Mouse (Mus musculus) left cerebral cortex, adult 9 months (tissue): Measurements from ENCODE around the gene Magi3.

Experiments
- DNase-seq, 2 experiments: peaks; one replicate each; pipeline ENCODE4 v3.0.0; 2022; ENCODE audit warnings: low spot score in 2 of 2

Gene Magi3

DNA sequence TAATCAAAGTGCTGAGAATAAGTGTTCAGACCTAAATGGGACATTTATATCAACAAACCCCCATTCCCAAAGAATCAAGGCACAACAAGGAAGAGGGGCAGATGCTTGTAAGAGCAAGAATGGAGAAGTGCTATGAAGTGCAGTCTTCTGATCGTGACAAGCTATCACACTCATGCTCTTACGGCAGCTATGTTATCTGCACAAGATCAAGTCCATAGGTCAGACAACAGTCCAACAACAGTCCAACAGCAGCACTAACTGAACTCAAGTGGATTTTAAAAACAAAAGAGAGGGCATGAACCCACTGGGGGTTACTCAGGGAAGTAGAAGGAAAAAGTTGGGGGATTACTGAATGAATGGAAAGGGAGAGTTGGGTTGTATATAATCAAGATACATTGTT, 30.4 kb downstream of the Magi3 start:
- no peak for DNase-seq

DNA sequence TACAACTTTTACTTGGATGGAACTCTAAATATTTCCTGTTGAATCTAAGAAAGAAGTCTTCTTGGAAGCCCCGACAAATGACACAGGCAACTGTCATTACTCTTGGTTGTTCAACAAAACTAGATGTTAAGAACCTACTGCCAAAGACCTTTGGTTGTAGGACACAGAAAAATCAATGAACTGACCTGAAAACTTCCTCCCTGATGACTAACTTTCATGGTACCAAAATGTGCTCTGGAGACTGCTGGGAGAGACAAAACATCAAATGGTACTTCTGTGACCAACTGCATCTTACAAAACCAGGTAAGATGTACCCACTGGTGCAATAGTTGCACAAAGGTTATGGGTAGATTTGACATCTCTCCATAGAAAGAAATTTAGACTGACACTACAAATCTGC, 30.9 kb downstream of the Magi3 start:
- no peak for DNase-seq

DNA sequence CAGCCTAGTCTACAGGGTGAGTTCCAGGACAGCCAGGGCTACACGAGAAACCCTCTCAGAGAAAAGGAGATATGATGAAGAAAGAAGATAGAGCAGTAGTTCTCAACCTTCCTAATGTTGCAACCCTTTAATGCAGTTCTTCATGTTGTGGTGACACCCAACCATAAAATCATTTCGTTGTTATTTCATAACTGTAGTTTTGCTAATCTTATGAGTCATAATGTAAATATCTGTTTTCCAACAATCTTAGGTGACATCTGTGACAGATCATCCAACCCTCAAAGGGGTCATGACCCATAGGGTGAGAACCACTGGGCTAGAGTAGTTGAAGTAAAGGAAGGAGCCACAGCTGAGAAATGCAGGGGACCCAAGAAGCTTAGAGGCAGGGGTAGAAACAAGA, 35.9 kb downstream of the Magi3 start:
- DNase-seq, result no peak

DNA sequence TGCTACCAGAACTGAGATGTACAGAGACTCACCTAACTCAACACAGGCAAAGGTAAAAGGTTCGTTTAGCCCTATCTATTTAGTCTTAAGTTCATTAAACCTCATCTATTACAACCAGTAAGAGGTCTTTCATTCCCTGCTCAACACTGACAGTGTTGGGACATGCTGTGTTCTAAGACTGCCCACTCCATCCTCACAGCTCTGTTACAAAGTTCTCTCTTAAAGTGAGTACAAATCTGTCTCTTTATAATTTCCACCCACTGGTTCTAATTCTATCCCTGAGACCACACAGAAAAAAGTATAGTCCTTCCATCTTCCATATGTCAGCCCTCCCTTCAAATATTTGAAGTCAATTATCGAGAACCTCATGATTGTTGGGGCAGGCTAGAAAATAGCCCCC, 36.5 kb downstream of the Magi3 start:
- DNase-seq, result no peak

DNA sequence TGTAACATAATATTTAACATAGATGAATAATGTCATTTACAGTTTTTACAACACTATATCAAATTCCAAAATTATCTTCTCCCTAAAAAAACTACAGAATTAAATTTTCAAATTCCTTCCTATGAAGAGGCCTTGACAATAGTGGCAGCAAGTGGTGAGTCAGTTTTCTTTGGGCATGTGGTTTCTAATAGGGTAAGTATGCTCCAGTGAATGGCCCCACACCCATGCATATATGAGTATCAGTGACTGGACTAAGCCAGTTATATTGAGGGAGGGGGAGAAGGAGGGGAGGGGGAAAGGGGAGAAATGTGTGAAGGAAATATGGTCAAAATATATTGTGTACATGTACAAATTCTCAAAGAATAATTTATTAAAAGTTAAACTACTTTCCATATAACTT, 37.5 kb downstream of the Magi3 start:
- no peak for DNase-seq

DNA sequence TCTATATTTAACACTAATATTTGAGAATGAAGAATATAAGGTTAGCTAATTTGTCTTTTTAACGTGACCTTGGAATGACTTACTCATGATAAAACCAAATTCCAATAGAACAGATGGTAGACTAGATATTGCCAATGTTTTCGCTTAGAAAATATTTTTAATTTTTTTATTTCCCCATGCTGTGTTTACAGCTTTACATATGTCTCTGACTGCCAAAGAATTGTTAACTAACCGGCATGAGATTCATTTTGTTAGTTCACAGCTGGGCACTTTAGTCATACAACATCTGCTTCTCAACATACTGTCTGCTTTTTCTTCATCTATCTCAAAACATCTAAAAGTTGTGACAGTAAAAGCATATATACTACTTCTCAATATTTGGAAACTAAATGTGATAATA, 58.8 kb downstream of the Magi3 start:
- DNase-seq, result no peak

DNA sequence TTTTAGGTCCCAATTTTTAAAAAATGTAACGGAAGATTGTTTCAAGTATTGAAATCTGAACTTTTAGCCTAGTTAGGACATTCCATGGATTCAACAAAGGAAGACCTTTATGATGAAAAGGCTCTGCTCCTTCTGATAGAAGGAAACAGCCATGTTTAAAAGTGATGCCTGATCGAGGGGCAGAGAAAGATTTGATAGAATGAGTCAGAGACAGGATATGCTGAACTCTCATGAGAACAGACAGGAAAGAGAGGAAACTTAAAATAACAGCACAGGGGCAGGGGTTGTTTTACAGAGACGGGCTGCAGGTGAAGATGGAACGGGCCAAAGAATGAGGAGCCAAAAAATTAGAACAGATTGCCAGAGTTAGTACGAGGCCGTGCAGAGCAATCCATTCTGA, 59.6 kb downstream of the Magi3 start:
- no peak for DNase-seq

DNA sequence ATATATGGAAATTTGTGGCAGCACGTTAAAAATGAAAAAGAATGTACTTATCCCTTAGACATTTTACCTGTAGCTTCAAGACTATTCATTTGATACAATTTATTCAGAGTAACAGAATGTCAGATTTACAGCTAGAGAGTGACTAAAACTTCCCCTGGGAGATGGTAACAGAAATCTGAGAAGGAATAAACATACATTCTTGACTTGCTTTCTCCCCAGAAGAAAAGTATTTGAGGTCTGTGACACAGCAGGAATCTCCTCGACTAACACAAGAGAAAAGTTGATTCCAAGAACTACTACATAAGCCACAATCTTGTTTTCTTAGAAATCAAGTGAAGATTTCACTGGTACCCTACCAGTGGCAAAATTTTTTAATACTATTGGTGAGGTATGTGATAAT, 70.0 kb downstream of the Magi3 start:
- DNase-seq, result no peak

DNA sequence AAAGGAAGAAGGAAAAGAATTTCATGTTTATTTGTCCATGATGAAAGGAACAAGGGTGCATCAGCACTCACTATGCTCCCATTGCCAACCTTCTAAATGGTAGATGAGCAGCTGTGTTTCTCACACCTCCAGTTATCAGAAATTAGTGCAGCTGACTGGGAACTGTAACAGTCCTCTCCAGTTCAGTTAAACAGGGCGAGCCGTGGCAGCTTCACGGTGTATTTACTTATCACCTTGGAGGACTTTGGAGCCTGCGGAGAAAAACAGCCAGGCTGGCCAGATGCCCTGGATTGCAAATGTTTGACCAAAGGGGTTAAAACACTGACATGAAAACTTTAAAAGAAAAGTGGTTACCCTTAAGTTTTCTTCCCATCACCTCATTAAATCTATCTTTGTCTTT, 77.8 kb downstream of the Magi3 start:
- DNase-seq, result no peak

DNA sequence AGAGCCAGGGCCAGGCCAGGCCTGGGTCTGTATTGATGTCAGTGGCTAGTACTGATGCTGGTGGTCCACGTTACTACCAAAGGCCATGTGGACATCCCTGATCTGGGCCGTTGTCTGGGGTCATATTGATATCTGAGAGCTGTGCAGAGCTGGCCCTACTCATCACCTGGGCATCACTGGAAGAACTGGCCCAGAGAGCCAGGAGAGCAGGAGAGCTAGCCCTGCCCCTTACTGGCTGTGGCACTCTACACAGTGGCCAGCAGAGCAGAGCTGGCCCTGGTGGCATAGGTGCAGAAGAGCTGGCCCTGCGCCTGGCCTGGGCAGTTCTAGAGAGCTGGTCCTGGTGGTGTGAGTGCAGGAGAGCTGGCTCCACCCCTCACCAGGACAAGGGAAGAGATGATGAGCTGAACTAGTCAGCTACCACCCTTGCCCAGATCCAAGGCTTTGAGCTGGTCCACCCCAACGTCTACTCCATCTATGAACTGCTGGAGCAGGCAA, 81.2 kb downstream of the Magi3 start:
- DNase-seq, result no peak

DNA sequence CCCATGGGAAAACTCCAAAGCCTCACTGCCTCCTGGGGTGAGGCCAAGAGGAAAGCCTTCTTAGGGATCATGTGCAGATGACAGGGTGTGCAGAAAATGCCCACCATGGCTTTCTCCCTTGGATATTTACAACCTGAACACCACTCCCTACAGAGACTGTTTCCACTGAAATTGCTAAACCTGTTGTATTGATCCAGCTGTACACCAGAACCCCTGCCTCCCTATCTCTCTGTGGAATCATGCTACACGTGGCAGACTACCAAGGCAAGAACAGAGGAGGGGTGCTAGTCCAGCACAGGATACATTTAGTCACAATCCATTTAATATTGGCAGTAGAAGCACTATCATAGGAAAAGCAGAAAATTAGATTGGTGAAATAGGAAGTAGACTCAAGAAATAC, 94.5 kb downstream of the Magi3 start:
- DNase-seq, result no peak

DNA sequence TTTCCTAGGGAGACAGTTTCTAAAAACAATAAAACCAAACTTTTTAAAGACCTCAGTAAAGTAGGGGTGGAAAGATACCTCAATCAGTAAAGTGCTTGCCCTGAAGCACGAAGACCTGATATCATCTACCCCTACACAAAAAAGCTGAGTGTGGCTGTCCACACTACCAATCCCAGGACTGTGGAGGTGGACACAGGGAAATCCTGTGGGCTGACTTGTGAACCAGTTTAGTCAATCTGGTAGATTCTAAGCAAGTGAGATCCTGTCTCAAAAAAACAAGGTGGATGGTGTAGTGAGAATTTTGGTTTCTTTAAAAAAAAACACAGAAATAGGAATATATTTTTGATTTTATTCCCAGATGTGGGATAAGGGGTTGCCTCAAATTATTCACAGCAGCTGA, 96.3 kb downstream of the Magi3 start:
- DNase-seq, result peak in 1 of 2 experiments; percentile 10

DNA sequence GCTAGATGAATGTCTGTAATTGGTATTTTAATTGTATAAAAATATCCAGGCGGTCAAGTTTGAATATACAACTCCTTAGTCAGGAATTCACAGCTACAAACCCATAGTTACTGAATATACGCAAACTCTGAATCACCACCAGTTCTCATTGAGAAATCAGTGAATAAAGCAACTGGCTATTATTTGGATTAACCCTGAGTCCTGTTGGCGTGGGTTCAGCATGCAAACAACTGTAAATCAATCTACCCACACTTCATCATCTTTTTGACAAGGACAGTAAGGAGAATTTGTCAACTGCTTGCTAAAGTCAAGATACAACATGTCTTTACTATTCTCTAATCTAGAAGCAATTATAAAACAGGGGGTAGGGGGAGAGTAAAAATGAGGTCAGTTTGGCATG, 110.7 kb downstream of the Magi3 start:
- DNase-seq, result no peak

DNA sequence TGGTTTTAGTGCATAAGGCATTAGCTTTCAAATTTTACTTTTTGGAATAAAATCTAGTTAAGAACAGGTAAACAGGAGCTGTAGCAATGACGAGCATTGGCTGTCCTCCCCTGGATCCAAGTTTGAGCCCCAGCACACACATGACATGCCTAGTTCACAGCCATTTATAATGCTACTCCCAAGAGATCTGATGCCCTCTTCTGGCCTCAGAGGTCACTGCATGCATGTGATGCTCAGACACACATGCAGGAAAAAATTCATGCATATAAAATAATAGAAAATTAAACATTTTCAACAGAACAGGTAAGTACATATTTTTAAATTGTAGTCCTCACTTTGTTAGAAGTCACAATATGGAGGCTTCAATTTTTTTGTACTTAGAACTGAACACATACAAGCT, 115.2 kb downstream of the Magi3 start:
- DNase-seq, result peak in 1 of 2 experiments; percentile 37

DNA sequence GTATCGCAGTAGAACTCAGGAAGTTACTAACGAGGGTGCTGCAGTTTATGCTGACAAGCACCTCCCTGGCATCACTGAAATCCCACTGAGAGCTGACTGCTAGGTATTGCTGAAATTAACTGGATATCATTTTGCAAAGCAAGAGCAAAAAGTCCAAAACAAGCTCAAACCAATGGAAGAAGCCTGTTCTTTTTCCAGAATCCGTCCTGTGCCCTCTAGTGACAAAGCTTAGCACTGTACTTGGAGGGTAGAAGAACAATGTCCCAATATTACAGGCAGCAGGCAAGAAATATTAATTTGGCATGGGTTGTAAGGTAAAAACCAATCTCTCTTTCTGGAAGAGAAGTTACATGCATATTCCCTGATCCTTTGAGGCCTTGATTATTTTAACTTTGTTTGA, 118.5 kb downstream of the Magi3 start:
- no peak for DNase-seq

DNA sequence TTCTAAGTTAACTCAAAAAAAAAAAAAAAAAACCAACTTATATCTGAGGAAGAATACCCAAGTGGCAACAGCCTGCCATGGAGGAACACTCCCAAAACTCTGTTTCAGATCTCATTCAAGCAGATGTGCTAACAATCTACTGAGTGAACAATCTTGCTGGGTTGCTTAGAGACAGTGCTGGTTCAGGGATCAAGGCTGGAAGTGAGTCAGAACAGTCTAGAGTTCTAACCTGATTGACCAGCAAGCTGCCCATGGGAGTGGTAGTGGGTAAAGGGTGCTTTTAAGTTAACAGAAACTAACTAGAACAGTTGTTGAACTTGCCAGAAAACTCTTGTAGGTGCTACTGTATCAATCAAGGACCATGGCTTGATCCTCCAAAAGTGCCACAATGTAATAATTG, 118.9 kb downstream of the Magi3 start:
- DNase-seq, result no peak

DNA sequence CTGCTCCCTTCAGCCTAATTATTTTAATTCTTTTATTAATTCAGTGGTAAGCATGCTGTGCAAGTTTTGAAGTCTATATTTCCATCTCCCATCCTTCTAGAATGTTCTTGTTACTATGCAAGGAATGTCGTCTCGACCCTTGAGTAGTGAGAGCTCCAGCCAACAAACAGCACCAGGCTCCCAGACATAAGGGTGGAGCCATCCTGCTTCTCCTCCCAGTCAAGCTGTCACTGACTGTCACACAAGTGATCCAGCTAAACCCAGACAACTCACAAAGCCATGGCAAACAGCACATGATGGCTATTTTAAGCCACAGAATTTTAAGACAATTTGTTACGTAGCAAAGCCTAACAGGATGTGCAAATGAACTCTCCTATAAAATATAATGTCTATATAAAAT, 124.2 kb downstream of the Magi3 start:
- no peak for DNase-seq

DNA sequence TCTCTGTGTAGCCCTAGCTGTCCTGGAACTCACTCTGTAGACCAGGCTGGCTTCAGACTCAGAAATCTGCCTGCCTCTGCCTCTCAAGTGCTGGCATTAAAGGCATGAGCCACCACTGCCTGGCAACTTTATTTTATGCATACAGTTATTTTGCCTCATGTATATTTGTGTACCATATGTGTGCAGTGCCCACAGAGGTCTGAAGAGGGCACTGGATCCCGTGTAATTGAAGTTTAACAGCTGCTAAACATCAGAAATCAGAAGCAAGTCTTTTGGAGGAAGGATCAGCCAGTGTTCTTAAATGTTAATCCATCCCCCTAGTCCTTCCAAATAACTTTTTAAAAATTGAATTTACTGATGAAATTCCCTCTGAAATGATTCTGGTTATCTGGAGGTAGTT, 125.5 kb downstream of the Magi3 start:
- no peak for DNase-seq

DNA sequence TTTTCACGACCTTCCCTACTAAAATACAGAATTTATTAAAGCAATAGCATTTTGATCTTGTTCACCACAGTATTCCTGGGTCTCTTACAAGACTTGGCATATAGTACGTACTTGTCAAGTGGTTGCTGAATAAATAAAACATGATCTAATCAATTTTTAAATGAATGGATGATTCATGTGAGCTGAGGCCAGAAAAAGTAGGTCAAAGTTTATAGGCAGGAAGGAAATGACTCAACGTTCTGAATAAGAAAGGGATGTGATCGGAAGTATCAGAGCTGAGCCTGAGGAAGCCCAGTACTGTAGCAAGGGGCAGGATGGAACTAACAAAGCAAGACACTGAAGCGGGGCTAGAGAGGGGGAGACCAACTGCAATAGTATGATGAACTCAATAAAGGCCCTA, 127.4 kb downstream of the Magi3 start:
- no peak for DNase-seq

DNA sequence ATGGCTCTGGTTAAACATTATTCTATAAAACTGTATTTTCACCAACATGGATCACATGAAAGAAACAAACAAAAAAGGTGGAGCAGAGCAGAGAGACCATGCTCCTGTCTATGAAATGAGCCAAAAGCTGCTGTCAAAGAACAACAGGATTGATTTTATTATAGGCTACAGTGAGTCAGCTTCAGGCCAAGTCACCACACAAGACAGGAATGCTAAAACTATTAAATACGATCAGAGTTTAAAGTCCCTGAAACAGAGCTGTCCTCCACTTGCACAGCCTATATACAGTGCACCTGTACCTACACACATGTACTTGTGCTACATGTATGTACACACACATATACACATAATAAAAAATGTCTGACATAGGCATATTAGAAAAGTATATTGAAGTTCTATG, 138.1 kb downstream of the Magi3 start:
- no peak for DNase-seq

DNA sequence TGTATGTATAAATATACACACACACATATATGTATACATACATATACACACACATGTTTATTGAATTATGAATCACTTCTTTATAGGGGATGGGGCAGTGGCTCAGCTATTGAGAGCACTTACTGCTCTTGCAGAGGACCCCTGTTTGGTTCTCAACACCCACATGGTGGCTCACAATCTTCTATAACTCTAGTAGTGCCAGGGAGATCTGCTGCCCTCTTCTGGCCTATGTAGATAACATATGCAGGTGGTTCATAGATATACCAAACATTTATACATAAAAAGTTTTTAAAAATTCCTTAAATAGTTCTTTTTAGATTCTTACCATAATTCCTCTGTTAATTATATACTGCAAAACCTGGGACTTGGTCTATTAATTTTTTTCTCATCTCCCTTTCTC, 141.4 kb downstream of the Magi3 start:
- no peak for DNase-seq

DNA sequence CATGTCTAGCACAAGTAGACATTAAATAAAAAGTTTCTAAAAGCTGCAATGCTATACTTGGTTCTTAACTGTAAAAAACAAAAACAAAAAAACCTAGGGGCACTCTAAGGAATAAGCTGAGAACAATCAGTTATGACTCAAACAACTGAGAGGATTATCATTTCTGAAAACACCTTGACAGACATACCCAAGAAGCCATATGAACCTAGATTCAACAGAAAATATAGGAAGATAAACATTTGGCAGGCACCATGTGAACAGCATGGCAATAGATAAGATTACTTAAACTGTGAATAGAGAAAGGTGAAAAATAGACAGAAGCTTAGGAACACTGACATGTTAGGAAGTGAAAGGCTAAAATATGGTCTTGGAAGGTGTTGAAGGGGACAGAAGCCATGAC, 150.8 kb downstream of the Magi3 start:
- no peak for DNase-seq

DNA sequence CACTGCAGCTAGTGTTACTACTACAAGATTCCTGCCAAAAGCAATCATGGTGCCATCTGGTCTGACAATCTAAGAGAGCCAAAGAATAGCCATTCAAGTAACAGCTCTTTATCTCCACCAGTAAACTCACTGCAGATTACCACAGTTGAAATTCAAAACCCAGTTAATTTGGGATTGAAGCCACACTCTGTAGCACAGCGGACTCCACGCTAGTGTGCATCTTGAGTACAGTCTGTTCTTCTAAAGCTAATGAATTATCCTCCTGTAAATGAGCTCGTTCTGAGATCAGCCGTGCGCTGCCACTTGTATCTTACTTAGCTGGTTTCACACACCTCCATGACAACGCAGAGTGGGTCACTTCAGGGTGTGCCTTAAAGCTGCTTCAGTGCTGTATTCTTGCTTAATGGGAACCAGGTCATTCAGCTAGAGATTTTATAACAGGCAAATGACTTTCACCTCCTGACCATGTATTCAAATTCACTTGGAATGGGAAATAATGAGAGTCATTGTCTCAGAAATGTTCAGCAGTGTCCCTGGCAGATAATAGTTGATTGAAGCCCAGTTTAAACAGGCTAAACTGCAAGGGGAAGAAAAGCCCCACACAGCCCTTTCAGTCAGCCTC, 161.1 kb downstream of the Magi3 start:
- DNase-seq, result peak; percentile 58 to 62

DNA sequence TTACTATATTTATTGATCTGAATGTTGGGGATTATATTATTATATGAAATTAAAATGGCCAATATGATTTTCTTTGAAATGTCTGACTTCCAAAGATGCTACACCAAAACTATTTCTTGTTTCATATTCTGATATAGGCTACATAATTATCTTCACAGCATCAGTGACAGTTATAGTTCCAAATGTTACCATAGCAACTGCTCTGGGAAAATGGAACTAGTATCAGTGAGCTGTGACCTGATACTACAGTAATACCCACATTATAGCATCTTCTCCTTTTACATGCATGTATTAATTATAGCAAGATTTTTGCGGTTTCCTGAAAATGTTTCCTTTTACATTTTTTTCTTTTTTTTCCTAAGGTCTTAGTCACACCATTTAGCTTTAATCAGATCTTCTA, 187.4 kb downstream of the Magi3 start:
- no peak for DNase-seq
